Mouse (Mus musculus): ENCODE measurements around the gene Ctnnbip1. TPM values are rescaled to one million over a fixed set of nuclear protein-coding genes. Genes with fewer than 3 reads are reported as not detected.

The Ctnnbip1 gene
- total and polyA plus RNA-seq, 3 experiments = 25.0 to 27.3 (median 25.5) TPM

DNA sequence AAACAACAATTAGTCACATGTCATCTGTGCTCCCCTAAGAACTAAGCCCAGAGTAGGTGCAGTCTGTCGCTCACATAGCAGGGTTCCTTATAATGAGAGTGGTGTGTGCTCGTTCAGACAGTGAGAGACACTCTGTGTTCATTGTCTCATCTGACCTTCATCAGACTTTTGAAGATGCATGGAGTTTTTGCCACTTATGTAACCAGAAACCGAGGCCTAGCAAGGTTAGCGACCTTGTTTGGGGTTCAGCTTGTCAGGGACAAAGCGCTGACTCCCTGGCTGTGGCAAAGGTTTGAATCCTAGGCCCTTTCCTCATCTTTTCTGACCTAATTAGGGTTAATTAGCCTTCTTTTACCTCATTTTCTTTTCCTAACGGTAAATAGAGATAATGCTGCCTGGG lies 5.9 kb downstream of the Ctnnbip1 start:
- no peak overlapping the region for H3K4me3 ChIP-seq
- H3K27me3 ChIP-seq (ENCODE audit: control insufficient read depth, insufficient read depth, low read length) = no peaks in the 10 kb centered on the region
- H3K79me2 ChIP-seq (replicated peaks; ENCODE audit: control insufficient read depth, insufficient read depth, low read length) = peaks cover 2% of the 10 kb centered on the region; the same call in 1 of the 2 replicates
- H3K27ac ChIP-seq = peak overlapping the region; percentile 85
- TF ChIP-seq EP300 (IDR thresholded peaks at IDR 0.05; ENCODE audit: insufficient read depth, low read depth, low read length) = no peak
- TF ChIP-seq CTCF (IDR thresholded peaks at IDR 0.05) = no peak
- no peak for TF ChIP-seq POLR2A (IDR thresholded peaks at IDR 0.05; ENCODE audit: insufficient read depth, low read depth, low read length)
- WGBS = 87% methylated on average over 6 of the region's 6 CpGs
- H3K36me3 ChIP-seq (ENCODE audit: control insufficient read depth, insufficient read depth, low read length) = no peaks in the 10 kb centered on the region; the same call in 1 of the 2 replicates
- peaks cover 33% of the 10 kb centered on the region for H3K4me1 ChIP-seq (ENCODE audit: control insufficient read depth, insufficient read depth, low read length)
- no peak for DNase-seq
- intact Hi-C loops (cut with DNase I) = no loop called here
- H3K9ac ChIP-seq (ENCODE audit: low read depth, low read length) = no peak overlapping the region

DNA sequence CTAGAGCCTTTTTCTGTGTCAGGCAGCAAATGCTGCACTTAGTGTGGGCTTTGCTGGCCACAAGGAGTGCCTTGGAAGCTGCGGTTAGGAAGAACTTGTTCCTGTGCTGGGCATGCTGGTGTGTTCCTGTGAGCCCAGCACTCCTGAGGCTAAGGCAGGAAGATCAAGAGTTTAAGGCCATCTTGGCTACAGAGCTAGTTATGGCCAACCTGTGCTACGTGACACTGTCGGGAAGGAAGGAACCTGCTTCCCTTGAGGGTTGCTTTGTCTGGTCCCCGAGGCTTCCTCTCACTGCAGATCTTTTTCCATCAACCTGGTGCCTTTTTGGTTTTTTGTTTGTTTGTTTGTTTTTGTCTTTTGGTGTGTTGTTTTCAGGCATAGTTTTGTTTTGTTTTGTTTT lies 7.1 kb downstream of the Ctnnbip1 start:
- TF ChIP-seq POLR2A (IDR thresholded peaks at IDR 0.05; ENCODE audit: insufficient read depth, low read depth, low read length) (no peak), CTCF (IDR thresholded peaks at IDR 0.05) (no peak), EP300 (IDR thresholded peaks at IDR 0.05; ENCODE audit: insufficient read depth, low read depth, low read length) (0 out of 2 replicates have a peak, but pooled peaks have one; percentile 45)
- Histone ChIP-seq H3K27ac (peak overlapping the region; percentile 85), H3K4me1 (ENCODE audit: control insufficient read depth, insufficient read depth, low read length) (peaks cover 37% of the 10 kb centered on the region), H3K36me3 (ENCODE audit: control insufficient read depth, insufficient read depth, low read length) (no peaks in the 10 kb centered on the region; the same call in 1 of the 2 replicates), H3K9ac (ENCODE audit: low read depth, low read length) (no peak overlapping the region), H3K79me2 (replicated peaks; ENCODE audit: control insufficient read depth, insufficient read depth, low read length) (peaks cover 2% of the 10 kb centered on the region; the same call in 1 of the 2 replicates), H3K27me3 (ENCODE audit: control insufficient read depth, insufficient read depth, low read length) (no peaks in the 10 kb centered on the region), H3K4me3 (no peak overlapping the region)
- peak; percentile 33 to 34 for DNase-seq
- WGBS = 63% methylated on average over 4 of the region's 4 CpGs
- intact Hi-C loops (cut with DNase I) = no loop called here

DNA sequence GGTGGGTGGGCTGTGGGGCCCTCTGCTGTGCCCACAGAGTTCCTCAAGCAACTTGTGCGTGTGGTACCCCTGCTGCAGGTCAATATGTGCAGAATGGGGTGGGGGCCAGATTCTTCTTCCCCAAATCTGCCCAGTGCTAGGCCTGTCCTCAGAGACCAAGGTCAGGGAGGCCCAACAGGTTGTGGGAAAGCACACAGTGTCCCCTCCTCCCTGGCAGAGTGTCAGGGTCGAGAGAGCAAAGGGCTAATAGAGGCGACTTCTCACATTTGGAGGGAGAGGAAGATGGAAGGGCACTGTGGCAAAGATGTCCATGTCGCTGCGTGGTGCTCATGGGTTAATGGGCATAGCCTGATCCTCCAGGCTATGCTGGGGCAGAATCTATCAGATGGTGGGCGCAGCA lies 7.8 kb downstream of the Ctnnbip1 start:
- Histone ChIP-seq H3K27me3 (ENCODE audit: control insufficient read depth, insufficient read depth, low read length) (no peaks in the 10 kb centered on the region), H3K9ac (ENCODE audit: low read depth, low read length) (no peak overlapping the region), H3K4me1 (ENCODE audit: control insufficient read depth, insufficient read depth, low read length) (peaks cover 36% of the 10 kb centered on the region), H3K79me2 (replicated peaks; ENCODE audit: control insufficient read depth, insufficient read depth, low read length) (peaks cover 2% of the 10 kb centered on the region; the same call in 1 of the 2 replicates), H3K4me3 (no peak overlapping the region), H3K27ac (peak overlapping the region; percentile 85), H3K36me3 (ENCODE audit: control insufficient read depth, insufficient read depth, low read length) (no peaks in the 10 kb centered on the region; the same call in 1 of the 2 replicates)
- WGBS = 52% methylated on average over 6 of the region's 6 CpGs
- DNase-seq = no peak
- intact Hi-C loops (cut with DNase I) = no loop called here
- TF ChIP-seq EP300 (IDR thresholded peaks at IDR 0.05; ENCODE audit: insufficient read depth, low read depth, low read length) (no peak), POLR2A (IDR thresholded peaks at IDR 0.05; ENCODE audit: insufficient read depth, low read depth, low read length) (no peak), CTCF (IDR thresholded peaks at IDR 0.05) (no peak)

DNA sequence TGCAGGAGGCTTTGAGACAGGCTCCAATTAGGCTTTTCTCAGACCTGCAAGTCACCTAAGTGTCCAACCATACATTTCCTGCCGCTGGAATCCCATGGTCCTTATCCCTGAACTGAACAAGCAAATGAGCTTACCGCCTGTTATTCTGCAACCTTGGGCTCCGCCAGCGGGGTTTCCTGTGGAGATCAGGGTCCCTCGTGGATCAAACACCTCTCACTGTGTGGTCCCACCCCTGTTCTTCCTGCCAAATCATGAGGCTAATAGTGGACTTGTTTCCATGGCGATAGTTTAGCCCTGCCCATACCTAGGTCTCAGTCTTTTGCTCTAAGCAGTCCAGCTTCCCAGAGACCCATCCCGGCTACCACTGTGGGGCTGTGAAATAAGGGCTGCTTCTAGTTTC lies 8.3 kb downstream of the Ctnnbip1 start:
- H3K9ac ChIP-seq (ENCODE audit: low read depth, low read length) = no peak overlapping the region

DNA sequence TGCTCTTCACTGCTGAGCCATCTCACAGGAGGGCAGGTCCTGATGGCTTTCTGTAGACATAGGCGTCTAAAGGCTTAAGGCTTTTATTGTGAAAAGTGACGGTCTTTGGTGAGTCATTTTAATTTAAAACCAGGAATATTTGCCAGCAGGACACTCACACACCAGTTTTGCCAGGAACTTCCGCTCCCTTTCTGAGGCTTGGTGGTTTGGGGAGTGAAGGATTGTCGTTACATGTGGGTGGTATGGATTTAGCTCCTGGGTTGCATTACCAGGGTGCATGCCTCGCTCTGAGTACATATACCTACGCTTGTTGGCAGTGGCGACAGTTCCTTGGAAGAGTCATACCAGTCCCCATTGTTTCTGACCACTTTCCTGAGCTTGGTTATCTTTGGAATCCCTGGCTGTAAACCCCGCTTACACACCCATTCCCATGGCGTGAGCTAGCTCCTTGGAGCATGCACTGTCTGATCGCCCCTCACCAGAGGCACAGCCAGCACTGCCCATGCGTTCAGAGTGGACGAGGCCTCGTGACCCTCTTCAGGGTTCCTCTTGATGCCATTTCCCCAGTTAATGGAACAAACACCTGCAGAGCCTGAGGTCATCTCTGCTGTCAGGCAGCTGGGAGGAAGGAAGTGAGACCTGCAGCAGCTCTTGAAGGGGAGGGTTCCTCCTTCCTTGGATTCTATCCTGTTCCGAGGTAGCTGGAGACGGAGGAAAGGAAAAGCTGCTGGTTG lies 9.8 kb downstream of the Ctnnbip1 start:
- peaks cover 2% of the 10 kb centered on the region; the same call in 1 of the 2 replicates for H3K79me2 ChIP-seq (replicated peaks; ENCODE audit: control insufficient read depth, insufficient read depth, low read length)
- intact Hi-C loops (cut with DNase I) = no loop called here
- no peak overlapping the region for H3K9ac ChIP-seq (ENCODE audit: low read depth, low read length)
- no peaks in the 10 kb centered on the region for H3K27me3 ChIP-seq (ENCODE audit: control insufficient read depth, insufficient read depth, low read length)
- H3K27ac ChIP-seq = peak overlapping the region; percentile 71
- 55% methylated on average over 15 of the region's 15 CpGs for WGBS
- H3K4me1 ChIP-seq (ENCODE audit: control insufficient read depth, insufficient read depth, low read length) = peaks cover 34% of the 10 kb centered on the region
- H3K36me3 ChIP-seq (ENCODE audit: control insufficient read depth, insufficient read depth, low read length) = no peaks in the 10 kb centered on the region; the same call in 1 of the 2 replicates
- TF ChIP-seq CTCF (IDR thresholded peaks at IDR 0.05) (no peak), EP300 (IDR thresholded peaks at IDR 0.05; ENCODE audit: insufficient read depth, low read depth, low read length) (peak; percentile 94), POLR2A (IDR thresholded peaks at IDR 0.05; ENCODE audit: insufficient read depth, low read depth, low read length) (peak; percentile 34; the same call in 1 of the 2 replicates)
- peak; percentile 51 to 70 for DNase-seq
- peak overlapping the region; percentile 17; the same call in 1 of the 2 replicates for H3K4me3 ChIP-seq

More for the DNA sequence above, 8.3 kb downstream of the Ctnnbip1 start:
- intact Hi-C loops (cut with DNase I) = no loop called here
- 45% methylated on average over 7 of the region's 7 CpGs for WGBS
- TF ChIP-seq POLR2A (IDR thresholded peaks at IDR 0.05; ENCODE audit: insufficient read depth, low read depth, low read length) (peak; percentile 52; the same call in 1 of the 2 replicates), EP300 (IDR thresholded peaks at IDR 0.05; ENCODE audit: insufficient read depth, low read depth, low read length) (peak; percentile 90; the same call in 1 of the 2 replicates), CTCF (IDR thresholded peaks at IDR 0.05) (0 out of 2 replicates have a peak, but pooled peaks have one; percentile 10)
- Histone ChIP-seq H3K4me1 (ENCODE audit: control insufficient read depth, insufficient read depth, low read length) (peaks cover 36% of the 10 kb centered on the region), H3K27ac (peak overlapping the region; percentile 85), H3K79me2 (replicated peaks; ENCODE audit: control insufficient read depth, insufficient read depth, low read length) (peaks cover 2% of the 10 kb centered on the region; the same call in 1 of the 2 replicates), H3K27me3 (ENCODE audit: control insufficient read depth, insufficient read depth, low read length) (no peaks in the 10 kb centered on the region), H3K36me3 (ENCODE audit: control insufficient read depth, insufficient read depth, low read length) (no peaks in the 10 kb centered on the region; the same call in 1 of the 2 replicates), H3K4me3 (peak overlapping the region; percentile 17; the same call in 1 of the 2 replicates)
- peak; percentile 63 to 83 for DNase-seq

Measured in heart, adult 2 months (tissue).